Mouse (Mus musculus) brain, embryonic 14.5 days (tissue): Measurements from ENCODE around the gene Pex16. TPM values are rescaled to one million over a fixed set of nuclear protein-coding genes. Genes with fewer than 3 reads are reported as not detected.

Experiments used
- DNase-seq: peaks from one replicate; pipeline ENCODE4 v3.0.0-alpha.2; 2011; ENCODE audit warnings: low read depth
- CTCF ChIP-seq: fragments of 200-500 bp; IDR thresholded peaks from 2 replicates; pipeline ENCODE4 v1.5.1; 2012; ENCODE audit warnings: inconsistent platforms, mild to moderate bottlenecking, moderate library complexity, borderline replicate concordance; ENCODE audit not compliant: insufficient read depth, insufficient read length; ENCODE audit errors: extremely low read depth
- POLR2A ChIP-seq: fragments of 200-500 bp; IDR thresholded peaks from 2 replicates; pipeline ENCODE4 v1.6.1; 2012; ENCODE audit warnings: mild to moderate bottlenecking, inconsistent platforms, borderline replicate concordance; ENCODE audit not compliant: poor library complexity, insufficient read depth, insufficient read length, severe bottlenecking; ENCODE audit errors: extremely low read depth
- polyA plus RNA-seq: library from polyadenylated mRNA; depleted of rRNA; stranded (reverse); fragments of >200 nt; gene quantifications from 2 replicates; pipeline ENCODE4 v1.2.3, GENCODE M21; 2012

Pex16 gene
- polyA plus RNA-seq, 1 experiment = 37.1 TPM

DNA sequence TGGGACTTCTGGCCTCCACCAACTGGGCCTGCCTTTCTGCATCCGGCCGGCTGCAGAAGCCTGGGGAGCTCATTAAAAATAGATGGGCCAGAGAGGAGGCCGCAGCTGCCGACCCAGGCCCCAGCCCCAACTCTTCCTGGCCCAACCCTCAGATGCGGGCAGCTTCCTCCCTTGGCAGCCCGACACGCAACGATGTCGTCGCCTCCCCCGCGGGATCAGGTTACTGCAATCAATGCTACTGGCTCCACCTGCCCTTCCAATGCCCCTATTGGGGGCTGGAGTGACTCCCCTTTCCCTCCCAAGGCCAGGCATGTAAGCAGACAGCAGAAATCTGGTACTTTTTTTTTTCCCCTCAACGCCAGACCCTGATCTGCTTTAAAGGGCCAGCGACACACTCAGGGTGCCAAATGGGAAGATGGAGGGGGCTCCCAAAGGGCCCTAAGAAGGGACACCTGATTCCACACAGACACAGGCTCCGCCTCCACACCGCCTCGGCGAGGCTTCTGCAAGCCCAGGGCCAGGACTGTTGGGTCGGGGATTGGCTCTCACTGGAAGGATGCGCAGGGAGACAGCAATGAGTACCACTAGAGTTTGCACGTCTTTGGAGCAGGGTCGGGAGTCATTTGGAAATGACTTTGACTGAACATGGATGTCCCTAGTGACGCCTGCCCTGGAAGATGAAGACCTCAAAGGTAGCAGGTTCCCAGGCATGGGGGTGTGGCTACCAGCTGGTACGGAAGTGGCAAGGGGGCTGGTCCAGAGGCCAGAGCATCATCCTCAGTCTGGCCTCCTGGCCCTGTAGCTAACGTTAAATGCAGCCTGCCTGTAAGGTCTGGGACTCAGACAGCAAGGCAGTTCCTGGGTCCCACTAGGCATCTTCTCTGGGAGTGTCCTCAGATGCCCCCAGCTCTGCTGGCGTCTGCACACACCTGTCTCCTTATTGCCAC is 18.1 kb downstream of the Pex16 start:
- TF ChIP-seq CTCF = no peak
- no peak for TF ChIP-seq POLR2A
- DNase-seq = peak; percentile 83

GRCm38 (mm10) chr2:92395535-92395934 is 21.1 kb downstream of the Pex16 start:
- DNase-seq = no peak
- TF ChIP-seq POLR2A (no peak), CTCF (no peak)

DNA sequence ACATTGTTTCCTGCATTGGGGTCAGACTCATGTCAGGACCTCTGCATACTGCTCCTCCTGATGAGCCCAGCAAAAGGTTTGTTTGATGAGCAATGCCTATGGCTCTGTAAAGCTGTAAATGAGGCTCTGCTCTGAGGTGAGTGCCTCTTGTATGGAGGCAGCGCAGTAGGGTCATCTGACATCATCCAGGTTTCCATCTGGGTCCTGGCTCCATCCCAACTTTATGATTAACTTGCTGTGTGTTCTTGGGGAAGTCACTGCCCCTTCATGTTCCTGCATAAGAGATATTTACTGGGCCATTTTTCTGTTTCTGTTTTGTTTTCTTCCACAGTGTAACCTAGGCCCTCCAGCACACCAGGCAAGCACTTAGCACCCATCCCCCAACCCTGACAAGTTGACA is 23.0 kb downstream of the Pex16 start:
- DNase-seq = no peak
- TF ChIP-seq CTCF (no peak), POLR2A (no peak)

GRCm38 (mm10) chr2:92399877-92400276 is 25.4 kb downstream of the Pex16 start:
- DNase-seq = peak; percentile 33

- TF ChIP-seq CTCF (no peak), POLR2A (no peak)
- DNase-seq = no peak
These were observed 26.2 kb downstream of the Pex16 start for GRCm38 (mm10) chr2:92400682-92401081.

DNA sequence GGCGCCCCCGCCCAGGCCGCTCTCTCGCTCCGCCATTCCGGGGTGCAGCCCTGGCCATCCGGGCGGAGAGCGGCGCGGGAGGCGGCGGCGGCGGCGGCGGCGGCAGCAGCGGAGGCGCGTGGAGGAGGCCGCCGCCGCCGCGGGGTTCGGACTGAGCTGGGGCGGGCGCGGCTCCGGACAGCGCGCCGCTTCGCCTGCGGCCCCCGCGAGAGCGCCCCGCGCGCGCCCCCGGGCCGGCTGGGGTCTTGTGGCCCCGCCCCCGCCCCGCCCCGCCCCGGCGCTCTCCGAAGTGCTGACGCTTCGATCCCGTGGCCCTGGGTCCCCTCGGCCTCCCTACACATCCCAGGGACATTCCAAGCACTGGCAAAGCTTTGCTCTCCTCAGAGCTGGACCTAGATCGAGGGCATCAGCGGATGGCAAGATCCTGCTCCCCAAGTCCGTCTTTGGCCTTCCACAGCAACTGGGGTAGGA is 26.6 kb downstream of the Pex16 start, which contains the start of gene Mapk8ip1:
TSS of gene Mapk8ip1 (minus strand) at position 173 of the 471 bp plus-strand sequence.
- peak; percentile 68 for DNase-seq
- TF ChIP-seq POLR2A (no peak), CTCF (no peak)

DNA sequence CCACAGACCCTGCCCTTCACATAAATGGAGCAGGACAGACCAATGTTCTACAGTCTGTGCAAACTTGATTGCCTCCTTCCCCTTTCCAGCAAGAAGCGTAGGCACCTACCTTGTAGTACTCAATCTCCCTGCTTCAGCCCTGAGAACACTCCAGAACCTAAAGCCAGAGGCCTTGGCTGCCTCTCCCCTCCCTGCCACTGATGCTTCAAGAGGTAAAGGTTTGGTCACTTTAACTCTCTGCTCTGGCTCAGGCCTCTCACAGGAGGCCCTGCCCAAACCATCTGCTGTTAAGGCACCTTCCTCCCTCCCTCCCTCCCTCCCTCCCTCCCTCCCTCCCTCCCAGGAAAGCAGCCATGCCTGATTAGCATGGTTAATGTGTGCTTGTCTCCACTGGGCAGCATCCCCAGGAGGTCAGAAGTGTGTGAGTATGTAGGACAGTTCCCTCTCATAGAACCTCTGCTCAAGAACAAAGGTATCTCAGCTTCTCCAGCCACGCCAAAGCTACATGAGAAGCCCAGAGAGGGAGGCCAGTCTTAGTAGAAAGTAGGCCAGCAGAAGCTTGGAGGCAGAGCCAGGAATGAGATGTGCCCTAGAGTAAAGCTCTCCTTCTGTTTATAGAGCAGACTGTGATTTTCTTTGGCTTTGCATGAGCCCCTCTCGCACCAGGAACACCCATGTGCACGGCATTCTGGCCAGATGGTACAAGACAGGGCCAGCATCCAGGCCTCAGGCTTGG is 28.3 kb downstream of the Pex16 start:
- TF ChIP-seq CTCF = no peak
- no peak for TF ChIP-seq POLR2A
- no peak for DNase-seq

GRCm38 (mm10) chr2:92403776-92404319 is 29.4 kb downstream of the Pex16 start:
- DNase-seq = no peak
- TF ChIP-seq CTCF (no peak), POLR2A (no peak)

DNA sequence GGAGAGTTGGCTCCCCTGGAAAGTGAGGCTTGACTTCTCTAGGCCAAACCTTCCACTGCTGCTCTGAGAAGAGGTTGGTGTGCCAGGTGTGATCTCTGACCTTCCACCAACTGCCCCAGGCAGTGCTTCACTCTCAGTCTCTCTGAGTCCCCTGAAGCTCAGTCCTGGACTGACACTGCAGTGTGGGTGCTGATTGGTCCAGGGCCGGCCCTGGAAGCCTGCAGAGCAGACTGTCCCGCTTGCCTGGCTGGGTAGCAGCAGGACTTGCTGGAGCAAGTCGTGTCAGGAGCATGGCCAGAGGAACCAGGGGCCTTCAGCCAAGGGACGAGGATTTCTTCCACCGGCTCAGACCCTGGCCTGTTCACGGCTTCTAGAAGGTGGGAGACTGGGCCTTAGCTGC is 30.3 kb downstream of the Pex16 start:
- TF ChIP-seq POLR2A = no peak
- TF ChIP-seq CTCF = no peak
- DNase-seq = no peak

GRCm38 (mm10) chr2:92405687-92406086 is 31.2 kb downstream of the Pex16 start:
- no peak for TF ChIP-seq CTCF
- no peak for TF ChIP-seq POLR2A
- DNase-seq = peak; percentile 29

- no peak for DNase-seq
- TF ChIP-seq CTCF (no peak), POLR2A (no peak)
These were observed 34.0 kb downstream of the Pex16 start for GRCm38 (mm10) chr2:92408309-92409045.

DNA sequence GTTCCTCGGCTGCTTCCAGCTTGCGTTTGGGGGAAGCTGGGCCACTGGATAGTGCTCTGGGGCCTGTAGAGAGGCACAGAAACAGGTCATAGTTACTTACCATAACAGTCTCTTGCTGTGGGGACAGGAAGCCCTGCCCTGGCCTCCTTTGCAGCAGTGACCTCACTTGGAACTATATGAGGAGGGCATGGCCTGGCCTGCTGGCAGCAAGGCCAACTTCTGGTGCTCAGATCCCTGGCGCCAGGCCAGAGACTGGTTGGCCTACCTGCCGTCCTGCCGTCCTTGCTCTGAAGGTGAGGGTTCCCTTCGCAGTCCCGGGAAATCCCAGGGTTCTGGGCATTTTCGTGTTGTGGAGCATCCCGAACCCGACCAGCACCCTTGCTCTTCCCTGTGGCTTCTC is 37.2 kb downstream of the Pex16 start:
- no peak for DNase-seq
- TF ChIP-seq CTCF (no peak), POLR2A (no peak)
